Mouse (Mus musculus): ENCODE measurements around the gene Kynu.

The Kynu gene

GRCm38 (mm10) chr2:43555062-43555888 is at the start of gene Kynu:
Gene Kynu (plus strand): TSS chr2:43555329.
- peak; percentile 32 for DNase-seq

GRCm38 (mm10) chr2:43506182-43506581 is 48.9 kb upstream of the Kynu start:
- no peak for DNase-seq

- no peak for DNase-seq
These were observed 41.3 kb upstream of the Kynu start for GRCm38 (mm10) chr2:43513852-43514251.

- DNase-seq = no peak
These were observed 20.7 kb upstream of the Kynu start for GRCm38 (mm10) chr2:43534417-43534816.

GRCm38 (mm10) chr2:43542615-43543014 is 12.5 kb upstream of the Kynu start:
- no peak for DNase-seq

- peak; percentile 49 for DNase-seq
These were observed 9.5 kb upstream of the Kynu start for GRCm38 (mm10) chr2:43545665-43546064.

GRCm38 (mm10) chr2:43546448-43546847 is 8.7 kb upstream of the Kynu start:
- DNase-seq = no peak

GRCm38 (mm10) chr2:43554216-43554615 is 913 bp upstream of the Kynu start:
- DNase-seq = no peak

- DNase-seq = no peak
These were observed 758 bp downstream of the Kynu start for GRCm38 (mm10) chr2:43555889-43556285.

GRCm38 (mm10) chr2:43556985-43557384 is 1.9 kb downstream of the Kynu start:
- DNase-seq = no peak

GRCm38 (mm10) chr2:43561209-43561608 is 6.1 kb downstream of the Kynu start:
- peak; percentile 27 for DNase-seq

GRCm38 (mm10) chr2:43562779-43563178 is 7.7 kb downstream of the Kynu start:
- no peak for DNase-seq

GRCm38 (mm10) chr2:43568406-43568805 is 13.3 kb downstream of the Kynu start:
- no peak for DNase-seq

- no peak for DNase-seq
These were observed 18.4 kb downstream of the Kynu start for GRCm38 (mm10) chr2:43573526-43573925.

- no peak for DNase-seq
These were observed 28.2 kb downstream of the Kynu start for GRCm38 (mm10) chr2:43583243-43583812.

- no peak for DNase-seq
These were observed 30.4 kb downstream of the Kynu start for GRCm38 (mm10) chr2:43585508-43585907.

GRCm38 (mm10) chr2:43587832-43588231 is 32.7 kb downstream of the Kynu start:
- no peak for DNase-seq

- DNase-seq = peak; percentile 8
These were observed 37.0 kb downstream of the Kynu start for GRCm38 (mm10) chr2:43592001-43592704.

GRCm38 (mm10) chr2:43613571-43613970 is 58.4 kb downstream of the Kynu start:
- DNase-seq = peak; percentile 16

- DNase-seq = no peak
These were observed 66.0 kb downstream of the Kynu start for GRCm38 (mm10) chr2:43621140-43621539.

GRCm38 (mm10) chr2:43622844-43623243 is 67.7 kb downstream of the Kynu start:
- DNase-seq = no peak

- DNase-seq = no peak
These were observed 76.7 kb downstream of the Kynu start for GRCm38 (mm10) chr2:43631786-43632185.

GRCm38 (mm10) chr2:43636498-43636897 is 81.4 kb downstream of the Kynu start:
- no peak for DNase-seq

- no peak for DNase-seq
These were observed 91.8 kb downstream of the Kynu start for GRCm38 (mm10) chr2:43646962-43647361.
